Mouse (Mus musculus): ENCODE measurements at regions not wholly inside any gene's neighbourhood (a gene's known extent, or its start where the extent isn't known, plus 50 kb on each side); places are given as distances from the start of the nearest gene placed in this dataset.
A peak's percentile ranks its signal among the peaks of the same experiment; 100 is the strongest.

DNA sequence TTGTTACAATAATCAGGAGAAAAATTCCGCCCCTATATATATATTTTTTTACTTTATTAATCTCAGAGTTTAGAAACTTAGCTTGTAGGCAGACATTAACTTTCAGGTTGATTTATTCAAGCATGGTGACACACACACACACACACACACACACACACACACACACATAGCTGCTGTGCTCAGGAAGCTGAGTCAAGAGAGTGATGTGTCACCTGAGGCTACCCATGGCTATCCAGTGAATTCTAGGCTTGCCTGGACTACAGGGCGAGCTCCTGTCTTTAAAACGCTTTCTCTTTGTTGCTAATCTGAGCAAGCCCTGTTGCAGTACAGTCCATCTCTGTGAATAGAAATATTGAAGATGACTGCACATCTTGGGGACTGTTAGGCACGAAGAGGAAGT is 64.4 kb upstream of the Mkln1 start:
- WGBS = 89% methylated on average over 4 of the region's 4 CpGs
- Histone ChIP-seq H3K27me3 (ENCODE audit: control insufficient read depth, insufficient read depth, low read length) (no peaks in the 10 kb centered on the region), H3K9me3 (ENCODE audit: control insufficient read depth, low read length) (no peaks in the 10 kb centered on the region)

DNA sequence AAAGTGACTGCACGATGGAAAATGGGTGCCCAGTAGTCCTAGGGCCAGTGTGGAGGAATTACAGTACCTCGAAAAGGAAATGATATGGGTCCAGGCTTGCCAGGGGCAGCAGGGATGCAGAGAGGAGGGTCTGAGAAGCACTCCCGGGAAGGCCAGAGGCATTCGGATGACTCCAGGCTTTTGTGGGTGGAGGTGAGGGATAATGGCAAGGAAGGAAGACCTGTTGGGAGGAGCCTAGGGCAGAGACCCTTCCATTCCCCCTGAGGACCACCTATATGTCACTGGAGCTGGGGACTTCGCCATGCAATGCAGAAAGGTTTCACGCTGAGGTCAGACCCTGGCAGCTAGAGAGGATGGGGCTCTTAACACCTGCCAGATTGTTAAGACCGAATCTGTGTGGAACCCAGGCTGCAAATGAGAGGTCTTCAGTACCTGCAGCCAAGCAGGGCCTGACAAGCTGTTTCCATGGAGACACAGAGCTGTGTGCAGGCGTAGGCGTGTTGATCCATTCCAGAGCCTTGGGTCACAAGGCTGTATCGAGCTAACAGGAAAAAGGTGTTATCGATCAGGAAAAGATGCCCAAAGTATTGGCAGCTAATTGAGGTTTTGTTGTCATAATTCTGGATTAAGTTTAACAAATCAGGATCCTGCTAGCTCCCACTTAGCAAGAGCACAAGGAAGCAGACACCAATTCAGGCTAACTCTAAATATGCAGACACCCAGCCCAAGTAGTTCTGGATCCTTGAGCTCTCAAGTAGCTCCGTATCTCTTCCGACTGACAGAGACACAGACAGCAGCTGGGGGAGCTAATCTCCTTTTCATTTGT is 59.2 kb upstream of the Mkln1 start:
- 66% methylated on average over 13 of the region's 13 CpGs for WGBS
- no peak overlapping the region for H3K4me2 ChIP-seq (ENCODE audit: low read depth, low read length)

More for the DNA sequence above, 64.4 kb upstream of the Mkln1 start:
- Histone ChIP-seq H3K36me3 (ENCODE audit: control insufficient read depth, insufficient read depth, low read length) (no peaks in the 10 kb centered on the region), H3K9ac (replicated peaks; ENCODE audit: low read depth, low read length) (no peak overlapping the region), H3K4me1 (ENCODE audit: control insufficient read depth, insufficient read depth, low read length) (no peaks in the 10 kb centered on the region), H3K27ac (ENCODE audit: low read depth, low read length) (no peak overlapping the region), H3K4me2 (ENCODE audit: low read depth, low read length) (no peak overlapping the region), H3K4me3 (ENCODE audit: low read depth, low read length) (no peak overlapping the region)
- no peak for ATAC-seq (ENCODE audit: low read depth)

DNA sequence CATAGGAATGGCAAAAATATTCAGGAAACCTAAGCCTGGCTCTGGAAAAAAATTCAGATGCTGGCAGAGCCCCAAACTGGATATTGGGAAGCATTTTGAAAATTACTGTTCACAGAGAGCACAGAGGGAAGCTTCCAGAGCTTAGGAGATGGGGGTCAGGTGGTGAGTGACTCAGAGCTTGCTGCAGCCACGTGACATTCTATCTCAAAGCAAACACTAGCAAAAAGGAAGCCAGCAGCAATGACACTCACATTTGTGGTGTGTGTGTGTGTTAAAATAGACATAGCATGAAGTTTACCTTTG is 58.6 kb upstream of the Mkln1 start:
- H3K4me2 ChIP-seq (ENCODE audit: low read depth, low read length) = no peak overlapping the region
- WGBS = 47% methylated on average over 1 of the region's 1 CpGs
- no peaks in the 10 kb centered on the region for H3K9me3 ChIP-seq (ENCODE audit: control insufficient read depth, low read length)
- H3K27ac ChIP-seq (ENCODE audit: low read depth, low read length) = no peak overlapping the region
- no peak overlapping the region for H3K9ac ChIP-seq (replicated peaks; ENCODE audit: low read depth, low read length)
- H3K4me3 ChIP-seq (ENCODE audit: low read depth, low read length) = no peak overlapping the region
- 0 out of 2 replicates have a peak, but pooled peaks cover 2% of the 10 kb centered on the region for H3K4me1 ChIP-seq (ENCODE audit: control insufficient read depth, insufficient read depth, low read length)
- no peak for ATAC-seq (ENCODE audit: low read depth)
- no peaks in the 10 kb centered on the region for H3K27me3 ChIP-seq (ENCODE audit: control insufficient read depth, insufficient read depth, low read length)
- H3K36me3 ChIP-seq (ENCODE audit: control insufficient read depth, insufficient read depth, low read length) = no peaks in the 10 kb centered on the region

More for the DNA sequence above, 59.2 kb upstream of the Mkln1 start:
- ATAC-seq (ENCODE audit: low read depth) = peak; percentile 46; the same call in 1 of the 2 replicates
- Histone ChIP-seq H3K27me3 (ENCODE audit: control insufficient read depth, insufficient read depth, low read length) (no peaks in the 10 kb centered on the region), H3K27ac (ENCODE audit: low read depth, low read length) (no peak overlapping the region), H3K4me1 (ENCODE audit: control insufficient read depth, insufficient read depth, low read length) (0 out of 2 replicates have a peak, but pooled peaks cover 2% of the 10 kb centered on the region), H3K9me3 (ENCODE audit: control insufficient read depth, low read length) (no peaks in the 10 kb centered on the region), H3K36me3 (ENCODE audit: control insufficient read depth, insufficient read depth, low read length) (no peaks in the 10 kb centered on the region), H3K9ac (replicated peaks; ENCODE audit: low read depth, low read length) (no peak overlapping the region), H3K4me3 (ENCODE audit: low read depth, low read length) (no peak overlapping the region)

DNA sequence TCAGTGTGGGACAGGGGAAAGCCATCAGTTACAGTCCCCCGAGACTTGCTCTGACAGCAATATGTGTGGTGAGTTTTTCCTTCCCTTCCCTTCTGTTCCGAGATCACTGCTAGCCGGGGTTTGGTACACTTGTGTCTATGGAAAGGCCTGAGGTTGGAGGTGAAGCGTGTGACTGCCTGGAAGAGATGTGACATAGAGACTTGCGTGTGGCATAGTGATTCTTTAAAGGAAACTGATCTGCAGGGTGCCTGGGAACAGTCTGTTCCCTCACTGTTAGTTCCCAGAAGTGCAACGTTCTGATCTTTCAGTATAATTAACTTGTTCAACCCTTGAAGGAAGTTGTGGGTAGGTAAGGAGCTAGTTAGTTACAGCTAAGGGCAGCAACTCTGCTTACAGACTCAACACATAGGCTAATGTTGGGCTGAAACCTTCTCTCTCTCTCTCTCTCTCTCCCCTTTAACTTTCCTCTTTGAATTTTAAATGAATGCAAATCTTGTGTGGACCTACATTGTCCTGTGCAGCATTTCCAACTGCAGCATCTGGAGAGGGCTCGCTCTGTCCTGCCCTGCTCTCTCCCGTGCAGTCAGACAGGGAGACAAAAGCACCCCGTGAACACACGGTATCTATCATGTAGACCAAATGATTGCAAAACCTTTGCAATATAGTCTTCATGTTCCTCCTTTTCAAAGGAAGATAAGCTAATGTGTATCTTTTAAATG is 53.0 kb upstream of the Mkln1 start:
- Histone ChIP-seq H3K4me2 (ENCODE audit: low read depth, low read length) (no peak overlapping the region), H3K27me3 (ENCODE audit: control insufficient read depth, insufficient read depth, low read length) (no peaks in the 10 kb centered on the region), H3K27ac (ENCODE audit: low read depth, low read length) (no peak overlapping the region), H3K36me3 (ENCODE audit: control insufficient read depth, insufficient read depth, low read length) (no peaks in the 10 kb centered on the region), H3K4me3 (ENCODE audit: low read depth, low read length) (no peak overlapping the region), H3K4me1 (ENCODE audit: control insufficient read depth, insufficient read depth, low read length) (no peaks in the 10 kb centered on the region), H3K9me3 (ENCODE audit: control insufficient read depth, low read length) (no peaks in the 10 kb centered on the region), H3K9ac (replicated peaks; ENCODE audit: low read depth, low read length) (no peak overlapping the region)
- WGBS = 30% methylated on average over 10 of the region's 10 CpGs
- ATAC-seq (ENCODE audit: low read depth) = no peak

- H3K4me2 ChIP-seq (ENCODE audit: low read depth, low read length) = no peak overlapping the region
- no peaks in the 10 kb centered on the region for H3K4me1 ChIP-seq (ENCODE audit: control insufficient read depth, insufficient read depth, low read length)
- no peak overlapping the region for H3K9ac ChIP-seq (replicated peaks; ENCODE audit: low read depth, low read length)
- no peaks in the 10 kb centered on the region for H3K36me3 ChIP-seq (ENCODE audit: control insufficient read depth, insufficient read depth, low read length)
- no peaks in the 10 kb centered on the region for H3K27me3 ChIP-seq (ENCODE audit: control insufficient read depth, insufficient read depth, low read length)
- WGBS = 100% methylated on average over 4 of the region's 4 CpGs
- no peak overlapping the region for H3K4me3 ChIP-seq (ENCODE audit: low read depth, low read length)
- no peak for ATAC-seq (ENCODE audit: low read depth)
- no peaks in the 10 kb centered on the region for H3K9me3 ChIP-seq (ENCODE audit: control insufficient read depth, low read length)
- H3K27ac ChIP-seq (ENCODE audit: low read depth, low read length) = no peak overlapping the region
Observed at GRCm38 (mm10) chr6:31348333-31348732, 50.2 kb upstream of the Mkln1 start.

MicroRNAs encoded in the stretch of these regions (microRNA counts, 519-probe panel; counts per million panel counts)
- microRNA mmu-miR-29a = 3,663 counts per million, percentile 32 among the panel's probes with 10 or more counts

Small RNA genes in the stretch of these regions (microRNA-seq; reads per million reads assigned to microRNA genes)
- gene Mir29a = 75.4 reads per million, percentile 43 among the genes with 10 or more reads in this experiment
- 0.85 reads per million for gene Mir29b-1
